Mouse (Mus musculus): Measurements from ENCODE around the gene BC037034. TPM values are rescaled to one million over a fixed set of nuclear protein-coding genes. Genes with fewer than 3 reads are reported as not detected.

BC037034 gene
- total RNA-seq (2021): 1 to 10 TPM; 3.2 to 4.2 TPM
- long read RNA-seq, experiment 1, partial matches to known transcripts: 0 of 1 reads
- long read RNA-seq, experiment 1, other reads (novel, unspliced or antisense): 1 of 1 reads
- long read RNA-seq, experiment 2: 0 reads

- peak; percentile 94 for DNase-seq
Observed at GRCm38 (mm10) chr5:138263260-138264206, at the start of gene BC037034. BC037034 (minus strand) TSS chr5:138264033.

GRCm38 (mm10) chr5:138312795-138313194, 49.0 kb upstream of the BC037034 start:
- no peak for DNase-seq

- no peak for DNase-seq
Observed at GRCm38 (mm10) chr5:138299613-138300012, 35.8 kb upstream of the BC037034 start.

- no peak for DNase-seq
Observed at GRCm38 (mm10) chr5:138294158-138294557, 30.3 kb upstream of the BC037034 start.

DNA sequence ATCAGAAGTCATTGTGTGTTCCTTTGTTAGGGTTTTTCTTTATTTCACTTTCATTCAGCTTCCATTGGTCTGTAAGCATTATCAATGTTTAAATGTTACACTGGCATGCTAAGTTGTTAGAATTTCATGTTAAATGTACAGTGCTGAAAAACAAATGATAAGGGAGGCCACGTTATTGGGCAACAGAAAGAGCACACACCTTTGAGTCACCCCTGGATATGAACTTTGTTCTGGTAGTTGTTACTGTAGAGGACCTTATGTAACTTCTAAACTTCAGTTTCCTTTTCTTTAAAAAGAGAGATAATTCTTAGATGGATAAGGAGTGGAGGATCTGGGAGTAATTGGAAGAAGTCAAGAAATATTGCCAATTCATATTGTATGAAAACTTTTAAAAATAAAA, 27.8 kb upstream of the BC037034 start:
- DNase-seq: no peak

DNA sequence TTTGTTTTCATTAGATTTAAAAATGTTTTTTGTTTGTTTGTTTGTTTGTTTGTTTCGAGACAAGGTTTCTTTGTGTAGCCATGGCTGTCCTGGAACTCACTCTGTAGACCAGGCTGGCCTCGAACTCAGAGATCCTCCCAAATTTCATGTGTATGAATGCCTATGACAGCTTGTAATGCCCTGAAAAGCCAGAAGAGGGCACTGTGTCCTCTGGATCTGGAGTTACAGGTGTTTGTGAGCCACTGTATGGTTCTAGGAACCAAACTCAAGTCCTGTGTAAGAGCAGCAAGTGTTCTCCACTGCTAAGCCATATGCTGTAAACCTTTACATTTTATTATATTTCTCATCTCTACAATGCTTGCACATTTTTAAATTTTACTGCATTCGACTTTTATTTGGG, 24.0 kb upstream of the BC037034 start:
- DNase-seq: no peak

- DNase-seq: no peak
Observed at GRCm38 (mm10) chr5:138283540-138283939, 19.7 kb upstream of the BC037034 start.

DNA sequence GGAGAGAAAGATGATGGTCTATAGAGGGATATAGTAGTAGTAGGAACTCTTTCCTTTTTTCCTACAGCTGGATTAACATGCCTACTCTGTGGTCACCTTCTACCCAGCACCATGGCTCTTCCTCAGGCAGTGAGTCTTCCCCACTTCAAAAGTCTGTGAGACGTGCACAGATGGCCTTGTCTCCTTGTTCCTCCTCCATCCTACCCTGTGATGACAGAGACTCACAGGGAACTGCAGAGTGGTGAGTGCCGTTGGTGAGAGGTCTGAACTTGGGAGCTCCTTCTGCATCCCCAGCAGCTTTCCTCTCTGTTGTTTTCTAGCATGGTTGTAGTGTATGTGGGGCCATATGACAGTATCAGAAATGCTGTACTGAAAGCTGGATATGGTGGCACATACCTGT, 18.0 kb upstream of the BC037034 start:
- no peak for DNase-seq

DNA sequence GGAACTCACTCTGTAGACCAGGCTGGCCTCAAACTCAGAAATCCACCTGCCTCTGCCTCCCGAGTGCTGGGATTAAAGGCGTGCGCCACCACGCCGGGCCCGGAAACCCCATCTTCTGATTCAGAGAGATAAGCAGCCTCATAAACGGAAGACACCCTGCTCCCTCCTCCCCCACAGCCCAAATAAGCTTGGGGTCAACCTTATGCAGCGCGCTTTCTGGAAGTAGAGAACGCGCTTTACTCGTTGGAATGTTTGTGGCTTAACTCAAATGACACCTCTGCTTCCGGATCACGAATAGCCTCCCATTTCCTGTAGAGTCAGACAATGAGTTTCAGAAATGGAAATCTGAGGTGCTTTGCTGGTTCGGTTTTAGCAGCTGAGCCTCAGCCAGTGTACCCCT, 17.0 kb upstream of the BC037034 start:
- no peak for DNase-seq

- DNase-seq: no peak
Observed at GRCm38 (mm10) chr5:138280425-138280768, 16.6 kb upstream of the BC037034 start.

DNA sequence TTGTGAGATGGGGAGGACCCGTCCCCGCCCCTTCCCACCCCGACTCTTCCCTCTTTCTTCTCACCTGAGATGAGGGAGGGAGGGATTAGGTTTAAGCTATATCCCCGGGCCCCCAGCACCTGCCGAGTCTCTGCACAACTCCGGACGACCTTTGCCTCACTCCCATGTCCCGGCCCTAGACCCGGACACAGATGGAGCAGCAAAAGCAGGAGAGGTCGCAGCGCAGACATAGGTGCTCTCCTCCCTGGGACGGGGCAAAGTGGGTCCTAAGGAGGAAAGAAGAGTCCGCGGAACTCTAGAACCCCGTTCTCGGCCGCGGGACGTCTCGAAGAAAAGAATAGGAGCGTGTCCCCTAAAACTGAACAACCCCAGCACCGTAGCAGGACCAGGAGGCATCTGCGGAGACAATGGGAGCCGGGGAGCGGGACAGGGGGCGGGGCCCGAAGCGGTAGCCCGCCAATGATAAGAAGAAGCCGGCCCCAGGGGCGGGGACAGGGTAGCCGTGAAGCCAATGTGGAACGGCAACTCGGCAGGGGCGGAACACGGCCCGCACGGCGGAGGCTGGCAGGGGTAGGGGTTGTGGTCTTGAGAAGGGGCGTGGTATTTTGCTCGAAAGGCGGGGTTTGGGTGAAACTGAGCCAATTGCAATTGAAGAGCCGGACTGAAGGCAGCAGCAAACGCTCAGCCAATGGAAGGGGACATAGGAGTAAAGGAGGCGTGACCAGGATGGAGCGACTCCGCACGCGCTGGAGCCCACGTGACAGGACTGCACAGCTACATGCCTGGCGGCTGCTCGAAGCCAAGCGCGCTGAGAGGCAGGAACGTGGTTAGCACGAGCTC, 16.0 kb upstream of the BC037034 start, which contains the start of the genes Gm43720, Gpc2 and Stag3:
Gm43720 (minus strand) TSS at position 374 of the 840 bp plus-strand sequence.
Gpc2 (minus strand) TSS at position 421 of the 840 bp plus-strand sequence.
Stag3 (plus strand) TSS at position 656 of the 840 bp plus-strand sequence.
- peak; percentile 75 to 88 for DNase-seq

- DNase-seq: no peak
Observed at GRCm38 (mm10) chr5:138277994-138278393, 14.2 kb upstream of the BC037034 start.

- no peak for DNase-seq
Observed at GRCm38 (mm10) chr5:138275216-138276050, 11.6 kb upstream of the BC037034 start.

DNA sequence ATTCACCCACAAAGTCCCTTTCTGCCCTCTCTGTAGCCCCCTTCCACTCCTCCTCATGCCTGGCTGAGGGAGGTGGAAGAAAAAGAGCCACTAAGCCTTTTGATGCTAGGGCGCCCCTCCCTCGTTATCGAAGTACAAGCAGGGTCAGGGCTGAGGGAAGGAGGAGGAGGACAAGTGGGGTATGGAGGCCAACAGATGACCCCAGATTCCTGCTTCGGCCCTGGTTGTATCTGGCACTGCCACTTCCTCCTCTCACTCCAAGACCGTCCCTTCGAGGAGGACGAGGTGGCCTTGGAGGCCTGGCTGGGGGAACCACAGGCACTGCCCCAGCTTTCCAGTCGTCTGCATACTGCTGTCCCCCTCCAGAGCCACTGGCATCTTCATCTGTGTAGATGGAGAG, 10.4 kb upstream of the BC037034 start:
- no peak for DNase-seq

DNA sequence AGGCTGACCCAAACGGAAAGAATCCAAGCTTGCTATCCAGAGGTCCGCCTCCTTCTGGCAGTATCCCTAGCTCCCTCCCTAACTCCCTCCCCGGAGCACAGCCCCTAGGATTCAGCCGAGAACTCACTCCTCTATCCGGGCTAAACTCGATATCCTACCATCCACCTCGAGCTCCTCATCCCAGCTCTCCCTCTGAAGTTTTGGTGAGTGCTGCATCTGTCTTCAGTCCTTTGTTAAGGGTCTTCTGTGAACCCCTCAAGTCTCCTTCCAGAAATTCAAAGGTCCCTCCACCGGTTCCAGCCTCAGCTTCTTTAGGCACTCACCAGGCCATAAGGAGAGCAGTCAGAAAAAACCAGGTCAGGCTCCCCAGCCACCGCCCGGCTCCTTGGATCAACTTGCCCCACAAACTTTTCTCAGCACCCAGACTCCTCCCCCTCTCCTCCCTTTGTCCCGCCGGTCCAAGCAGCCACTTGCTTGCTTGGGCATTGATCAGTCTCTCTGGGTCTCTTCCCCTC, 8.6 kb upstream of the BC037034 start, which contains the start of gene Gal3st4:
Gal3st4 (minus strand) TSS at position 432 of the 515 bp plus-strand sequence.
- DNase-seq: peak; percentile 70

GRCm38 (mm10) chr5:138271232-138271631, 7.4 kb upstream of the BC037034 start:
- no peak for DNase-seq

- no peak for DNase-seq
Observed at GRCm38 (mm10) chr5:138268980-138269379, 5.1 kb upstream of the BC037034 start.

DNA sequence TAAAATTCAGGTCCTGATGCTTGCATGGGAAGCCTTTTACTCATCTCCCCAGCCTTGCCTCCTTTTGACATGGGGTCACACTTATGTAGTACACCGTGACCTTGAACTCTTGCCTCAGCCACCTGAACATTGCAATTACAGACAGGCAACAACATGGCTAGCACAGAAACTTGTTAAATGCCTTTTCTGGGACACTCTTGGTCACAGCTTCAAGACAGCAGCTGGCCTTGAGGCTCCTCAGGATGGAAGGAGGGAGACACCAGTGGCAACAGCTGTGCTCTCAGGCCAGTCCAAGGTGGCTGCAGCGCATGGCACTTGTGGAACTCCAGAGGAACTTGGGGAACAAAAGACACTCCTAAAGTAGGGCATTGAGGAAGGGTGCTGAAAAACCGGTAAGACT, 3.3 kb upstream of the BC037034 start:
- no peak for DNase-seq

GRCm38 (mm10) chr5:138265712-138266111, 1.9 kb upstream of the BC037034 start:
- no peak for DNase-seq

- no peak for DNase-seq
Observed at GRCm38 (mm10) chr5:138264207-138264578, 360 bp upstream of the BC037034 start.

GRCm38 (mm10) chr5:138262582-138263240, 1.1 kb downstream of the BC037034 start:
- no peak for DNase-seq
